Mouse (Mus musculus): ENCODE measurements around the gene Olfr1504. TPM values are rescaled to one million over a fixed set of nuclear protein-coding genes. Genes with fewer than 3 reads are reported as not detected.
"Not testable (repeated sequence)": the region's sequence is repeated elsewhere in the genome, so short reads cannot be mapped to it uniquely, and the experiment has no call there.

Olfr1504 gene
- polyA plus RNA-seq (2012; rRNA removed): not detected in 2 replicates

DNA sequence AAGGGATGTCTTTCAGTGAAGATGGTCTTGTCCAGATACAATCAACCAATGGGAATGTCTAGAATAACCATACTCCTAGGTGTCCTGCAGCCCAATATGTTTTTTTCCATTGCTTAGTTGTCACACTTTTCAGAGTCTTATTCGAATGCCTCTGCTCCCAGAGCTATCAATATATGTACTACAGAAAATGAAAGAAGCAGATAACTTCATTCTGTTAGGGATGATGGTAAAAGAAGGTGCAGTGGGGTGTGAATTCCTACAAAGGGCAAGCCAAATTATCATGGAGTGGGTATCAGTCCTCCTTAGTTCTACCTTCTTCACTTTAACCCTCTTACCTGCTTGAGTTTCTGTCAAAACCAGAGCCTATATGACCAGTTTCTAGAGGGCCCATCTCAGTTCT, at the start of gene Olfr1504:
TSS of gene Olfr1504 (minus strand) at position 101 of the 400 bp plus-strand sequence.
- no peak for DNase-seq (ENCODE audit: low read depth)

GRCm38 (mm10) chr19:13913230-13913629, 15.5 kb upstream of the Olfr1504 start, which contains the start of gene Olfr1505:
Gene Olfr1505 (plus strand): TSS chr19:13913530.
- DNase-seq (ENCODE audit: low read depth): no peak

GRCm38 (mm10) chr19:13861495-13861894, 36.2 kb downstream of the Olfr1504 start, which contains the start of gene Olfr1502:
Gene Olfr1502 (plus strand): TSS chr19:13861795.
- no peak for DNase-seq (ENCODE audit: low read depth)

DNA sequence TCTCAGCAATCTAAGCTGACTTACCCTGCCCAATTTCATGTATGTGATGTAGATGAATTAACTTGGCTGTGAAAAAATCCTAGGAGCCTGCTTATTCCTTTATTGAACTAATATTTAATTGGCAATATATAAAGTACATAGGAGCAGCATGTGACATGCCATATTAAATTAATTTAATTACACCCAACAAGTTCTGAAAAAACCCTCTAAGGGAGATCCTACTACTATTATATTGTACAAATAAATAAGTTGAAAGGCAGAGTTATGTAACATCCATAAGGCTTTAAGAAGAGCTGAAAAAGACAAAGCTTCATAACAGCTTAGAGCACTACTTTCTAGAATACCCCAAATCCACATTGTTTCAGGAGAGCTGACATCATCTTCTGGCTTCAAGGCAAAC, 47.1 kb downstream of the Olfr1504 start, which contains the start of gene Olfr1501:
TSS of gene Olfr1501 (minus strand) at position 101 of the 400 bp plus-strand sequence.
- not testable (repeated sequence) for DNase-seq (ENCODE audit: low read depth)

Other genes starting within 250 kb of the Olfr1504 start
- not detected in 2 replicates for gene Olfr1490, start 246.8 kb downstream of the Olfr1504 start, polyA plus RNA-seq (2012; rRNA removed)
- gene Olfr1491, start 200.7 kb downstream of the Olfr1504 start, polyA plus RNA-seq (2012; rRNA removed): not detected in 2 replicates
- gene Olfr1493-ps1, start 174.7 kb downstream of the Olfr1504 start, polyA plus RNA-seq (2012; rRNA removed): not detected in 2 replicates
- not detected in 2 replicates for gene Olfr1494, start 158.2 kb downstream of the Olfr1504 start, polyA plus RNA-seq (2012; rRNA removed)
- gene Olfr1495, start 133.3 kb downstream of the Olfr1504 start, polyA plus RNA-seq (2012; rRNA removed): not detected in 2 replicates
- gene Olfr1496, start 120.0 kb downstream of the Olfr1504 start, polyA plus RNA-seq (2012; rRNA removed): not detected in 2 replicates
- not detected in 2 replicates for gene Olfr1497, start 99.7 kb downstream of the Olfr1504 start, polyA plus RNA-seq (2012; rRNA removed)
- gene Olfr1499, start 78.5 kb downstream of the Olfr1504 start, polyA plus RNA-seq (2012; rRNA removed): not detected in 2 replicates
- gene Olfr1500, start 67.4 kb downstream of the Olfr1504 start, polyA plus RNA-seq (2012; rRNA removed): not detected in 2 replicates
- gene Olfr1501, start 47.2 kb downstream of the Olfr1504 start, polyA plus RNA-seq (2012; rRNA removed): not detected in 2 replicates
- not detected in 2 replicates for gene Olfr1502, start 36.1 kb downstream of the Olfr1504 start, polyA plus RNA-seq (2012; rRNA removed)
- gene Olfr1505, start 15.6 kb upstream of the Olfr1504 start, polyA plus RNA-seq (2012; rRNA removed): not detected in 2 replicates